Mouse (Mus musculus): ENCODE results near the gene Akap7. TPM values are rescaled to one million over a fixed set of nuclear protein-coding genes. Genes with fewer than 3 reads are reported as not detected.
A peak's percentile ranks its signal among the peaks of the same experiment; 100 is the strongest.

Gene Akap7
- total and polyA plus RNA-seq, 2 experiments from 2014 or later, result 70.5 to 81.3 TPM

DNA sequence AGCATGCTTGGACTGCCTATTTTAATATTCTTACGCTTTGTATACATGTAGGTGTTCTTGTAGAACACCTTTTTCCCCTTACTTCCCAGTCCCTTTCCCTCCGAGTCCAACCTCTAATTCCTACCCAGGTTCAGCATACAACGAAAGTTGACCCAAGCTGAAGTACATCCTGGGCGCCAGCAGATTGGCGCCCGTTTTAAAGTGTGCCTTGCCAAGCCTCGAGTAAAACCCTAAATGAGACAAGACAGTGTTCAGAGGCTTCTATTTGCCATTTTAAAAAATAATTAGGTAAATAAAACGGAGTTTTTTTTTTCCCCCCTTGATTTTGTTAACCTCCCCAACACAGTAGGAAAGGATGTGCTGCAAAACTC lies 11.4 kb downstream of the Akap7 start:
- no peaks in the 10 kb centered on the region for H3K9me3 ChIP-seq (ENCODE audit: low read length)
- no peaks in the 10 kb centered on the region for H3K27me3 ChIP-seq (ENCODE audit: insufficient read depth, low read length)
- H3K4me1 ChIP-seq (ENCODE audit: insufficient read depth, low read length), result peaks cover 9% of the 10 kb centered on the region; the same call in 1 of the 2 replicates
- H3K9ac ChIP-seq (replicated peaks; ENCODE audit: low read length, poor library complexity, severe bottlenecking), result peak overlapping the region; percentile 85
- peak overlapping the region; percentile 68 for H3K4me3 ChIP-seq (ENCODE audit: low read depth, low read length)
- H3K4me2 ChIP-seq (ENCODE audit: low read depth, low read length, poor library complexity, severe bottlenecking), result peak overlapping the region; percentile 75
- no peak for TF ChIP-seq CTCF (IDR thresholded peaks at IDR 0.05)
- H3K36me3 ChIP-seq (ENCODE audit: insufficient read depth, low read length), result no peaks in the 10 kb centered on the region
- WGBS, result 44% methylated on average over 8 of the region's 8 CpGs
- peak overlapping the region; percentile 79 for H3K27ac ChIP-seq (ENCODE audit: low read depth, low read length)
- no peak for ATAC-seq (ENCODE audit: low FRiP score)
- DNase-seq (ENCODE audit: low spot score), result no peak

DNA sequence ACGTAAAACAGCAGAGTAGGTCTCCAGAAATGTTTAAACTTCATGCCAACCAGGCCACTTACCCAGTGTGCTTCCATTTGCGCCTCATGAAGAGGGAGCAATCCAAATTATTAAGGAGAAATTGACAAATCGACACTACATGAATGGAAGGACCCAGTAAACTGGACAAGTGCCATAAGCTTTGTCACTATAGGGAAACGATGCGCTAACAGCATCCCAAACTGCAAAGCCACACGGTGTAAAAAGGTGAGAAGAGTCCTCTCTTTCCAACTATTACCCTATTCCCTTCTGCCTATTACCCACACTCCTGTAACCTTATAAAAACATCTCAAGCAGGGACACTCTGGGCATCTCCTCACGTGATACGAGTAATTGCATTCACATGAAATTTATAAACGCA lies 11.8 kb downstream of the Akap7 start:
- H3K36me3 ChIP-seq (ENCODE audit: insufficient read depth, low read length), result no peaks in the 10 kb centered on the region
- no peak for DNase-seq (ENCODE audit: low spot score)
- peaks cover 9% of the 10 kb centered on the region; the same call in 1 of the 2 replicates for H3K4me1 ChIP-seq (ENCODE audit: insufficient read depth, low read length)
- no peak for TF ChIP-seq CTCF (IDR thresholded peaks at IDR 0.05)
- H3K27me3 ChIP-seq (ENCODE audit: insufficient read depth, low read length), result no peaks in the 10 kb centered on the region
- no peak overlapping the region for H3K27ac ChIP-seq (ENCODE audit: low read depth, low read length)
- H3K4me3 ChIP-seq (ENCODE audit: low read depth, low read length), result no peak overlapping the region
- H3K4me2 ChIP-seq (ENCODE audit: low read depth, low read length, poor library complexity, severe bottlenecking), result 0 out of 2 replicates have a peak overlapping the region, but pooled peaks have one; percentile 75
- no peak for ATAC-seq (ENCODE audit: low FRiP score)
- 84% methylated on average over 9 of the region's 9 CpGs for WGBS
- H3K9me3 ChIP-seq (ENCODE audit: low read length), result no peaks in the 10 kb centered on the region
- H3K9ac ChIP-seq (replicated peaks; ENCODE audit: low read length, poor library complexity, severe bottlenecking), result no peak overlapping the region

DNA sequence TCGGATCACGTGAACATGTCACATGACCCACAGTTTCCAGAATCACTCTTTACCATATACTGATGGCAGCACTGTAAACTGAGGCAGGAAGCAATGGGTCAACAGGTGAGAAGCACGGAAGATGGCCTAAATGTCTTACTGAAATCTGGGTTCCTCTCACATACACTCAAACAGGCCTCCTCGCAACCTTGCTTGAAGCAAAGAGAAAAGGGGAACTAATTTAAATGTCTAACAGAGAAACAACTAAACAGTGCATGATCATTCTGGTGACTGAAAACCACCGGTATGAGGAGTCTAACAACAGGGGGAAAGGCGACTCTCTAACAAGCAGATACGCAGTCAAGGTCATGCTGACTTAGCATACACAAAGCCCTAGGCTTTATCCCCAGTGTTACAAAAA lies 12.7 kb downstream of the Akap7 start:
- no peak overlapping the region for H3K4me3 ChIP-seq (ENCODE audit: low read depth, low read length)
- ATAC-seq (ENCODE audit: low FRiP score) (no peak), DNase-seq (ENCODE audit: low spot score) (no peak)
- no peak for TF ChIP-seq CTCF (IDR thresholded peaks at IDR 0.05)
- WGBS, result 63% methylated on average over 7 of the region's 7 CpGs
- H3K36me3 ChIP-seq (ENCODE audit: insufficient read depth, low read length), result no peaks in the 10 kb centered on the region
- no peak overlapping the region for H3K9ac ChIP-seq (replicated peaks; ENCODE audit: low read length, poor library complexity, severe bottlenecking)
- H3K9me3 ChIP-seq (ENCODE audit: low read length), result no peaks in the 10 kb centered on the region
- no peak overlapping the region for H3K4me2 ChIP-seq (ENCODE audit: low read depth, low read length, poor library complexity, severe bottlenecking)
- H3K27me3 ChIP-seq (ENCODE audit: insufficient read depth, low read length), result no peaks in the 10 kb centered on the region
- peaks cover 9% of the 10 kb centered on the region; the same call in 1 of the 2 replicates for H3K4me1 ChIP-seq (ENCODE audit: insufficient read depth, low read length)
- H3K27ac ChIP-seq (ENCODE audit: low read depth, low read length), result no peak overlapping the region

DNA sequence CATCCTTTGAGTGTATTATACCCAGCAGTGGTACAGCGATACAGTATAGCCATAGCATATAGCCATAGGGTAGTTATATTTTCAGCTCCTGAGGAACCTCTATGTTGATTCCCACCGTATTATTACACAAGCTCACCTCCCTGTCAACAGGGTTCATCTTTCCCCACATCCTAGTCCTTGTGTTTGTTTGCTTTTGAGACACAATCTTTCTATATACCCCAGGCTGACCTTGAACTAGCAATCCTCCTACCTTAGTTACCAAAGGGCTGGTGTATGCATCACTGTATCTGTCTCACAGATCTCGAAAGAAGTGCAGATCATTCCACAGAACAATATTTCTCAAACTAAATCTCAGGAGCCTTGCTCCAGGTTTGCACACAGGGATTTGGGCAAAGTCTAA lies 13.9 kb downstream of the Akap7 start:
- no peak overlapping the region for H3K4me2 ChIP-seq (ENCODE audit: low read depth, low read length, poor library complexity, severe bottlenecking)
- no peaks in the 10 kb centered on the region for H3K27me3 ChIP-seq (ENCODE audit: insufficient read depth, low read length)
- ATAC-seq (ENCODE audit: low FRiP score), result no peak
- H3K4me3 ChIP-seq (ENCODE audit: low read depth, low read length), result no peak overlapping the region
- H3K9ac ChIP-seq (replicated peaks; ENCODE audit: low read length, poor library complexity, severe bottlenecking), result no peak overlapping the region
- 96% methylated on average over 3 of the region's 3 CpGs for WGBS
- H3K9me3 ChIP-seq (ENCODE audit: low read length), result no peaks in the 10 kb centered on the region
- peaks cover 9% of the 10 kb centered on the region; the same call in 1 of the 2 replicates for H3K4me1 ChIP-seq (ENCODE audit: insufficient read depth, low read length)
- DNase-seq (ENCODE audit: low spot score), result no peak
- no peak for TF ChIP-seq CTCF (IDR thresholded peaks at IDR 0.05)
- H3K36me3 ChIP-seq (ENCODE audit: insufficient read depth, low read length), result no peaks in the 10 kb centered on the region
- H3K27ac ChIP-seq (ENCODE audit: low read depth, low read length), result no peak overlapping the region

DNA sequence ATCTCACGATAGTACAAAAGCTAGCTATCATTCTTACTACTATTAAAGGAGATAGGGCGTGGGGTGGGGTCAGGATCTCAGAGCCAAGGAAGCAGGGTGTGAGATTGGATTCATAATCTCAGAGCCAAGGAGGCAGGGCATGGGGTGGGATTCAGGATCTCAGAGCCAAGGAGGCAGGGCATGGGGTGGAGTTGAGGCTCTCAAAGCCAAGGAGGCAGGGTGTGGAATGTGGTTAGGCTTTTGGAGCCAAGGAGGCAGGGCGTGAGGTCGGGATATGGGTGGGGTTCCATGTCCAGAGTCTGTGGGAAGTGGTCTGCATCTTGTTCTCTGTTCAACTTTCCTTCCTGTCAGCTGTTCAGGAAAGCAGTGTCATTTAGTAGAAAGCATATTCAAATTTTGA lies 16.6 kb downstream of the Akap7 start:
- 90% methylated on average over 4 of the region's 4 CpGs for WGBS
- H3K27me3 ChIP-seq (ENCODE audit: insufficient read depth, low read length), result no peaks in the 10 kb centered on the region
- no peak overlapping the region for H3K9ac ChIP-seq (replicated peaks; ENCODE audit: low read length, poor library complexity, severe bottlenecking)
- no peak for TF ChIP-seq CTCF (IDR thresholded peaks at IDR 0.05)
- no peaks in the 10 kb centered on the region for H3K36me3 ChIP-seq (ENCODE audit: insufficient read depth, low read length)
- H3K4me1 ChIP-seq (ENCODE audit: insufficient read depth, low read length), result no peaks in the 10 kb centered on the region
- no peak overlapping the region for H3K4me2 ChIP-seq (ENCODE audit: low read depth, low read length, poor library complexity, severe bottlenecking)
- DNase-seq (ENCODE audit: low spot score), result no peak
- no peak overlapping the region for H3K4me3 ChIP-seq (ENCODE audit: low read depth, low read length)
- H3K27ac ChIP-seq (ENCODE audit: low read depth, low read length), result no peak overlapping the region
- no peaks in the 10 kb centered on the region for H3K9me3 ChIP-seq (ENCODE audit: low read length)
- ATAC-seq (ENCODE audit: low FRiP score), result no peak

DNA sequence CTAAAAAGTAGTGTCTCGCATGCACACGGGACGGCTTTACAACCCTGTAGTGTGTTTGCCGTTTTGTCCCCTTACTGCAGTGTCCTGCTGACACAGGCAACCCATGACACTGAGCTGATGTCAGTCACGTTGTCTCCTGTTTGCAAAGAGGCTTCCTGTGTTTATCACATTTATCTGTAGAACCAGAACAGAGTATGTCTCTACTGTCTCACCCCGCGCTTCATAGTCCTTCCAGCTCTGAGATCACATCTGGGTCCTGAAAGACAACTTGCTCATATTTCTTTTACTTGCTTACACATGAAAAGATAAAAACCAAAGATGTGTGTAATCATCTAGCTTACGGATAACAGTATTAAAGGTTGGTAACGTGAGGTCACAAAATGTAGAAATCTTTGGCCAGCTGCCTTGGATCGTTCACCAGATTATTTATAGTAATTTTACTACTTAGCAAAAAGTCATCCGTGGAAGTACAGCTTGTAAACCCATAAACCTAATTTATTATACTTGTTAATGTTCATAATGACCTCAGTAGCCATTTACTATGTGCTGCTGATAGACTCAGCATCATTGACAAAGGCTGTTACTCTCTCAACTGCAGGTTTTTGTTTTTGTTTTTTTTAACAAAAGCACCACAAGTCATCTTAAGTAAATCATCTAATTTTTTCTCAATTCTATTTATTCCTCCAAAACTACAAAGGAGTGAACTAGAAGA lies 22.4 kb downstream of the Akap7 start:
- H3K4me2 ChIP-seq (ENCODE audit: low read depth, low read length, poor library complexity, severe bottlenecking), result no peak overlapping the region
- WGBS, result 90% methylated on average over 11 of the region's 11 CpGs
- no peaks in the 10 kb centered on the region for H3K4me1 ChIP-seq (ENCODE audit: insufficient read depth, low read length)
- no peak overlapping the region for H3K27ac ChIP-seq (ENCODE audit: low read depth, low read length)
- no peaks in the 10 kb centered on the region for H3K9me3 ChIP-seq (ENCODE audit: low read length)
- no peak for DNase-seq (ENCODE audit: low spot score)
- H3K9ac ChIP-seq (replicated peaks; ENCODE audit: low read length, poor library complexity, severe bottlenecking), result no peak overlapping the region
- no peaks in the 10 kb centered on the region for H3K27me3 ChIP-seq (ENCODE audit: insufficient read depth, low read length)
- 0 out of 2 replicates have a peak, but pooled peaks cover 2% of the 10 kb centered on the region for H3K36me3 ChIP-seq (ENCODE audit: insufficient read depth, low read length)
- no peak for ATAC-seq (ENCODE audit: low FRiP score)
- TF ChIP-seq CTCF (IDR thresholded peaks at IDR 0.05), result no peak
- no peak overlapping the region for H3K4me3 ChIP-seq (ENCODE audit: low read depth, low read length)
